Comparison of ENCODE assay signal across 9 mouse cellular contexts in genomic region chr12:88354182-88354702, GRCm38 (mm10). TPM values are rescaled to one million over a fixed set of nuclear protein-coding genes. Genes with fewer than 3 reads are reported as not detected.
DNase-seq lines count a peak whose midpoint lies in the region; ATAC-seq and TF ChIP-seq lines count a peak whose summit lies in the region.
"Had no signal": no experiment of that assay in that cellular context is flagged by ENCODE, and none has a peak within 500 bp of the region (broad histone marks: within the 10 kb centered on the region; RNA-seq: fewer than 3 reads in every experiment).

No protein-coding gene starts in this region.

- no peaks in the 10 kb centered on the region for H3K27me3 ChIP-seq in kidney, postnatal 0 days (ENCODE audit: insufficient read depth, low read length)
- H3K27me3 ChIP-seq in kidney, adult 2 months (replicated peaks; ENCODE audit: control insufficient read depth, insufficient read depth, low read length): no peaks in the 10 kb centered on the region
- H3K27me3 ChIP-seq in embryonic facial prominence, embryonic 15.5 days: no peaks in the 10 kb centered on the region
- H3K27me3 ChIP-seq in limb, embryonic 14.5 days (ENCODE audit: control insufficient read depth, insufficient read depth, low read length): no peaks in the 10 kb centered on the region
- no peaks in the 10 kb centered on the region for H3K27me3 ChIP-seq in stomach, embryonic 14.5 days (ENCODE audit: control insufficient read depth, insufficient read depth, low read length)

- H3K9me3 ChIP-seq in kidney, postnatal 0 days (replicated peaks; ENCODE audit: low read length): no peaks in the 10 kb centered on the region
- no peaks in the 10 kb centered on the region for H3K9me3 ChIP-seq in embryonic facial prominence, embryonic 15.5 days (replicated peaks)
- no peaks in the 10 kb centered on the region for H3K9me3 ChIP-seq in limb, embryonic 14.5 days (ENCODE audit: control insufficient read depth, low read length)
- H3K9me3 ChIP-seq in stomach, embryonic 14.5 days (ENCODE audit: control insufficient read depth, low read depth, low read length): no peaks in the 10 kb centered on the region

- DNase-seq in kidney, postnatal 0 days (ENCODE audit: low spot score): no peak
- no peak for DNase-seq in kidney, adult 2 months
- DNase-seq in limb, embryonic 14.5 days (ENCODE audit: low spot score): no peak
- no peak for DNase-seq in yolk sac, embryonic 10.5 days (ENCODE audit: low spot score)

- TF ChIP-seq POLR2A in kidney, adult 2 months (IDR thresholded peaks at IDR 0.05; ENCODE audit: low read depth, low read length): no peak
- no peak for TF ChIP-seq POLR2A in limb, embryonic 14.5 days (IDR thresholded peaks at IDR 0.05; ENCODE audit: borderline replicate concordance, extremely low read depth, insufficient read depth, insufficient read length)

- WGBS in kidney, postnatal 0 days: 21% methylated on average over 36 of the region's 41 CpGs
- 21% methylated on average over 37 of the region's 41 CpGs for WGBS in kidney, adult 2 months
- WGBS in embryonic facial prominence, embryonic 15.5 days: 18% methylated on average over 41 of the region's 41 CpGs
- 29% methylated on average over 28 of the region's 41 CpGs for WGBS in limb, embryonic 14.5 days
- 19% methylated on average over 41 of the region's 41 CpGs for WGBS in stomach, embryonic 14.5 days

- H3K4me2 ChIP-seq in kidney, postnatal 0 days (ENCODE audit: low read length): peak overlapping the region; percentile 51
- peak overlapping the region; percentile 51 for H3K4me2 ChIP-seq in embryonic facial prominence, embryonic 15.5 days (replicated peaks)
- peak overlapping the region; percentile 50 for H3K4me2 ChIP-seq in limb, embryonic 14.5 days (replicated peaks; ENCODE audit: low read depth, low read length, severe bottlenecking)
- peak overlapping the region; percentile 51 for H3K4me2 ChIP-seq in stomach, embryonic 14.5 days (replicated peaks; ENCODE audit: low read depth, low read length)

- no peaks in the 10 kb centered on the region for H3K4me1 ChIP-seq in kidney, postnatal 0 days (replicated peaks; ENCODE audit: insufficient read depth, low read length)
- no peaks in the 10 kb centered on the region for H3K4me1 ChIP-seq in kidney, adult 2 months (ENCODE audit: control insufficient read depth, insufficient read depth, low read length)
- H3K4me1 ChIP-seq in embryonic facial prominence, embryonic 15.5 days: no peaks in the 10 kb centered on the region
- no peaks in the 10 kb centered on the region for H3K4me1 ChIP-seq in limb, embryonic 14.5 days (ENCODE audit: control insufficient read depth, insufficient read depth, low read length)
- H3K4me1 ChIP-seq in stomach, embryonic 14.5 days (ENCODE audit: control insufficient read depth, insufficient read depth, low read length): no peaks in the 10 kb centered on the region

- no peak overlapping the region for H3K27ac ChIP-seq in kidney, postnatal 0 days
- no peak overlapping the region for H3K27ac ChIP-seq in kidney, adult 2 months (ENCODE audit: insufficient read depth, low read depth, low read length)
- no peak overlapping the region for H3K27ac ChIP-seq in embryonic facial prominence, embryonic 15.5 days (replicated peaks)
- H3K27ac ChIP-seq in limb, embryonic 14.5 days (replicated peaks; ENCODE audit: low read depth, low read length): no peak overlapping the region
- H3K27ac ChIP-seq in stomach, embryonic 14.5 days (ENCODE audit: low read length): no peak overlapping the region

- H3K36me3 ChIP-seq in kidney, postnatal 0 days (ENCODE audit: insufficient read depth, low read length): no peaks in the 10 kb centered on the region
- H3K36me3 ChIP-seq in kidney, adult 2 months (ENCODE audit: control insufficient read depth, insufficient read depth, low read length): no peaks in the 10 kb centered on the region
- no peaks in the 10 kb centered on the region for H3K36me3 ChIP-seq in embryonic facial prominence, embryonic 15.5 days
- H3K36me3 ChIP-seq in limb, embryonic 14.5 days (ENCODE audit: control insufficient read depth, insufficient read depth, low read length): no peaks in the 10 kb centered on the region
- H3K36me3 ChIP-seq in stomach, embryonic 14.5 days (ENCODE audit: control insufficient read depth, insufficient read depth, low read length): no peaks in the 10 kb centered on the region

- H3K4me3 ChIP-seq in kidney, postnatal 0 days (replicated peaks; ENCODE audit: low read depth, low read length): peak overlapping the region; percentile 26
- H3K4me3 ChIP-seq in kidney, adult 2 months (ENCODE audit: insufficient read depth, low read depth, low read length): no peak overlapping the region
- H3K4me3 ChIP-seq in embryonic facial prominence, embryonic 15.5 days (replicated peaks): peak overlapping the region; percentile 32
- peak overlapping the region; percentile 31 for H3K4me3 ChIP-seq in limb, embryonic 14.5 days (replicated peaks; ENCODE audit: low read length)
- peak overlapping the region; percentile 24 for H3K4me3 ChIP-seq in stomach, embryonic 14.5 days (ENCODE audit: low read depth, low read length)

- ATAC-seq in kidney, postnatal 0 days (replicated peaks; ENCODE audit: low FRiP score, low read depth): no peak; the same call in 1 of the 2 replicates
- ATAC-seq in embryonic facial prominence, embryonic 15.5 days (ENCODE audit: insufficient number of reproducible peaks, low FRiP score, low TSS enrichment, low read depth): no peak
- ATAC-seq in limb, embryonic 14.5 days (ENCODE audit: low FRiP score, low read depth): no peak
- peak; percentile 18; the same call in 1 of the 2 replicates for ATAC-seq in stomach, embryonic 14.5 days (ENCODE audit: insufficient number of reproducible peaks, insufficient read depth, low FRiP score, low read depth)
- ATAC-seq in inflammation-experienced regulatory T-cells, adult 6 months: no peak
- ATAC-seq in megakaryocyte-erythroid progenitor cell, adult 5-6 weeks (replicated peaks; ENCODE audit: low FRiP score, low TSS enrichment, poor library complexity, severe bottlenecking): no peak

- TF ChIP-seq CTCF in kidney, postnatal 0 days (IDR thresholded peaks at IDR 0.05; ENCODE audit: low read depth): no peak
- no peak for TF ChIP-seq CTCF in kidney, adult 2 months (conservative IDR thresholded peaks at IDR 0.05; ENCODE audit: insufficient read depth, insufficient read length, low read depth, low read length)

- H3K9ac ChIP-seq in kidney, postnatal 0 days (ENCODE audit: low read depth, low read length): peak overlapping the region; percentile 52; the same call in 1 of the 2 replicates
- 0 out of 2 replicates have a peak overlapping the region, but pooled peaks have one; percentile 1 for H3K9ac ChIP-seq in embryonic facial prominence, embryonic 15.5 days
- peak overlapping the region; percentile 53 for H3K9ac ChIP-seq in limb, embryonic 14.5 days (ENCODE audit: low read depth, low read length, severe bottlenecking)
- H3K9ac ChIP-seq in stomach, embryonic 14.5 days (replicated peaks; ENCODE audit: low read depth, low read length): no peak overlapping the region

RNA-seq across cellular contexts. Expression of gene Adck1, which starts 6.1 kb away (rescaled TPM):
- 24.8 and 25.6 TPM in 2 replicates for polyA plus RNA-seq in kidney, postnatal 0 days (2015; fragmentation: Nextera tagmentation; extraction: Ambion mirVana)
- polyA plus RNA-seq in kidney, adult 2 months (2012; rRNA removed): 33.2 and 37.8 TPM in 2 replicates
- polyA plus RNA-seq in embryonic facial prominence, embryonic 15.5 days (2015; fragmentation: Nextera tagmentation; extraction: Ambion mirVana): 19.1 and 20.0 TPM in 2 replicates
- 26.7 and 33.0 TPM in 2 replicates for polyA plus RNA-seq in limb, embryonic 14.5 days (2012; rRNA removed)
- 16.2 and 20.6 TPM in 2 replicates for polyA plus RNA-seq in limb, embryonic 14.5 days (2014; fragmentation: Nextera tagmentation; extraction: Ambion mirVana)
- 11.0 and 15.6 TPM in 2 replicates for polyA plus RNA-seq in stomach, embryonic 14.5 days (2014; fragmentation: Nextera tagmentation; extraction: Ambion mirVana)
- polyA plus RNA-seq in inflammation-experienced regulatory T-cells, adult 6 months (2017; shearing (Covaris generic)): 10 to 100 TPM in 2 of 3 experiments, 1 to 10 TPM in 1; 7.9 to 10.8 (median 10.8) TPM
- total RNA-seq in megakaryocyte-erythroid progenitor cell, adult 5-6 weeks (2014; fragmentation: Nextera tagmentation): 6.7 and 11.7 TPM in 2 replicates
- total RNA-seq in megakaryocyte-erythroid progenitor cell, adult 5-6 weeks (2017): 13.6 and 17.8 TPM in 2 replicates

RNA-seq across cellular contexts. Expression of gene Gm5039, which starts 30.4 kb away (rescaled TPM):
- not detected in 2 replicates for polyA plus RNA-seq in kidney, postnatal 0 days (2015; fragmentation: Nextera tagmentation; extraction: Ambion mirVana)
- not detected in 2 replicates for polyA plus RNA-seq in kidney, adult 2 months (2012; rRNA removed)
- not detected in 2 replicates for polyA plus RNA-seq in embryonic facial prominence, embryonic 15.5 days (2015; fragmentation: Nextera tagmentation; extraction: Ambion mirVana)
- not detected in 2 replicates for polyA plus RNA-seq in limb, embryonic 14.5 days (2012; rRNA removed)
- not detected in 2 replicates for polyA plus RNA-seq in limb, embryonic 14.5 days (2014; fragmentation: Nextera tagmentation; extraction: Ambion mirVana)
- polyA plus RNA-seq in stomach, embryonic 14.5 days (2014; fragmentation: Nextera tagmentation; extraction: Ambion mirVana): not detected in 2 replicates
- polyA plus RNA-seq in inflammation-experienced regulatory T-cells, adult 6 months (2017; shearing (Covaris generic)): not detected
- not detected in 2 replicates for total RNA-seq in megakaryocyte-erythroid progenitor cell, adult 5-6 weeks (2014; fragmentation: Nextera tagmentation)
- total RNA-seq in megakaryocyte-erythroid progenitor cell, adult 5-6 weeks (2017): not detected in 2 replicates
- total RNA-seq: hematopoietic stem cell, adult 5-6 weeks had no signal
